Comparison of ENCODE assay signal across 8 mouse cellular contexts in genomic region chr1:24100870-24101358, GRCm38 (mm10). TPM values are rescaled to one million over a fixed set of nuclear protein-coding genes. Genes with fewer than 3 reads are reported as not detected.
DNase-seq lines count a peak whose midpoint lies in the region; ATAC-seq and TF ChIP-seq lines count a peak whose summit lies in the region.

No protein-coding gene starts in this region.

- ATAC-seq in hindbrain, embryonic 16.5 days = peak; percentile 32
- ATAC-seq in midbrain, embryonic 14.5 days (ENCODE audit: low FRiP score, low TSS enrichment) = no peak
- ATAC-seq in megakaryocyte, adult 5-6 weeks (ENCODE audit: poor library complexity, severe bottlenecking) = no peak

- no peaks in the 10 kb centered on the region for H3K9me3 ChIP-seq in embryonic facial prominence, embryonic 10.5 days
- no peaks in the 10 kb centered on the region for H3K9me3 ChIP-seq in hindbrain, embryonic 16.5 days (ENCODE audit: control insufficient read depth, low read length)
- H3K9me3 ChIP-seq in midbrain, embryonic 14.5 days (ENCODE audit: control insufficient read depth, low read length) = no peaks in the 10 kb centered on the region

- peak overlapping the region; percentile 83 for H3K4me2 ChIP-seq in hindbrain, embryonic 16.5 days (ENCODE audit: low read length)
- peak overlapping the region; percentile 71 for H3K4me2 ChIP-seq in midbrain, embryonic 14.5 days (ENCODE audit: low read length)

- H3K36me3 ChIP-seq in kidney, adult 2 months (ENCODE audit: control insufficient read depth, insufficient read depth, low read length) = no peaks in the 10 kb centered on the region
- no peaks in the 10 kb centered on the region for H3K36me3 ChIP-seq in embryonic facial prominence, embryonic 10.5 days (replicated peaks)
- H3K36me3 ChIP-seq in hindbrain, embryonic 16.5 days (ENCODE audit: control insufficient read depth, insufficient read depth, low read length) = no peaks in the 10 kb centered on the region
- no peaks in the 10 kb centered on the region for H3K36me3 ChIP-seq in midbrain, embryonic 14.5 days (ENCODE audit: control insufficient read depth, insufficient read depth, low read length)

- H3K27ac ChIP-seq in kidney, adult 2 months (ENCODE audit: insufficient read depth, low read depth, low read length) = no peak overlapping the region
- H3K27ac ChIP-seq in embryonic facial prominence, embryonic 10.5 days (replicated peaks) = peak overlapping the region; percentile 96
- peak overlapping the region; percentile 84; the same call in 1 of the 2 replicates for H3K27ac ChIP-seq in hindbrain, embryonic 16.5 days (ENCODE audit: low read depth, low read length)
- H3K27ac ChIP-seq in midbrain, embryonic 14.5 days (replicated peaks; ENCODE audit: low read depth, low read length) = peak overlapping the region; percentile 77

- no peak for TF ChIP-seq POLR2A in kidney, adult 2 months (IDR thresholded peaks at IDR 0.05; ENCODE audit: low read depth, low read length)

- H3K9ac ChIP-seq in hindbrain, embryonic 16.5 days (ENCODE audit: low read depth, low read length) = peak overlapping the region; percentile 96
- peak overlapping the region; percentile 68 for H3K9ac ChIP-seq in midbrain, embryonic 14.5 days (replicated peaks; ENCODE audit: low read length)

- TF ChIP-seq CTCF in kidney, adult 2 months (conservative IDR thresholded peaks at IDR 0.05; ENCODE audit: insufficient read depth, insufficient read length, low read depth, low read length) = no peak

- H3K4me1 ChIP-seq in kidney, adult 2 months (ENCODE audit: control insufficient read depth, insufficient read depth, low read length) = peaks cover 8% of the 10 kb centered on the region; the same call in 1 of the 2 replicates
- H3K4me1 ChIP-seq in embryonic facial prominence, embryonic 10.5 days = peaks cover 24% of the 10 kb centered on the region
- H3K4me1 ChIP-seq in hindbrain, embryonic 16.5 days (ENCODE audit: control insufficient read depth, insufficient read depth, low read depth, low read length) = peaks cover 9% of the 10 kb centered on the region
- H3K4me1 ChIP-seq in midbrain, embryonic 14.5 days (ENCODE audit: control insufficient read depth, insufficient read depth, low read length) = peaks cover 11% of the 10 kb centered on the region

- WGBS in kidney, adult 2 months = 45% methylated on average over 6 of the region's 6 CpGs
- WGBS in embryonic facial prominence, embryonic 10.5 days = 65% methylated on average over 6 of the region's 6 CpGs
- WGBS in hindbrain, embryonic 16.5 days = 57% methylated on average over 6 of the region's 6 CpGs
- WGBS in midbrain, embryonic 14.5 days = 65% methylated on average over 6 of the region's 6 CpGs

- no peaks in the 10 kb centered on the region for H3K27me3 ChIP-seq in kidney, adult 2 months (replicated peaks; ENCODE audit: control insufficient read depth, insufficient read depth, low read length)
- H3K27me3 ChIP-seq in embryonic facial prominence, embryonic 10.5 days (replicated peaks; ENCODE audit: low read depth, poor library complexity, severe bottlenecking) = no peaks in the 10 kb centered on the region
- H3K27me3 ChIP-seq in hindbrain, embryonic 16.5 days (replicated peaks; ENCODE audit: control insufficient read depth, insufficient read depth, low read length) = no peaks in the 10 kb centered on the region
- no peaks in the 10 kb centered on the region for H3K27me3 ChIP-seq in midbrain, embryonic 14.5 days (ENCODE audit: control insufficient read depth, insufficient read depth, low read length)

- DNase-seq in kidney, adult 2 months = no peak
- no peak for DNase-seq in kidney, adult 9 months
- no peak for DNase-seq in embryonic facial prominence, embryonic 10.5 days (ENCODE audit: low spot score)
- DNase-seq in midbrain, embryonic 14.5 days = no peak
- no peak for DNase-seq in right cerebral cortex, postnatal 10 days (ENCODE audit: low spot score in 2 of 2)
- DNase-seq in left cerebral cortex, adult 18-20 months (ENCODE audit: low spot score in 2 of 2) = no peak

- peak overlapping the region; percentile 99 for H3K4me3 ChIP-seq in kidney, adult 2 months (ENCODE audit: insufficient read depth, low read depth, low read length)
- H3K4me3 ChIP-seq in embryonic facial prominence, embryonic 10.5 days = peak overlapping the region; percentile 94
- peak overlapping the region; percentile 96 for H3K4me3 ChIP-seq in hindbrain, embryonic 16.5 days (ENCODE audit: low read length)
- H3K4me3 ChIP-seq in midbrain, embryonic 14.5 days (replicated peaks; ENCODE audit: low read depth, low read length) = peak overlapping the region; percentile 87

RNA-seq across cellular contexts. Expression of gene Fam135a, which starts 0.8 kb away (rescaled TPM):
- 6.4 and 7.0 TPM in 2 replicates for polyA plus RNA-seq in kidney, adult 2 months (2012; rRNA removed)
- 43.6 and 46.5 TPM in 2 replicates for polyA plus RNA-seq in embryonic facial prominence, embryonic 10.5 days (2016; fragmentation: Nextera tagmentation; extraction: Ambion mirVana)
- 23.3 and 23.9 TPM in 2 replicates for polyA plus RNA-seq in hindbrain, embryonic 16.5 days (2015; fragmentation: Nextera tagmentation; extraction: Ambion mirVana)
- 29.5 and 35.4 TPM in 2 replicates for polyA plus RNA-seq in midbrain, embryonic 14.5 days (2014; fragmentation: Nextera tagmentation; extraction: Ambion mirVana)
- total RNA-seq in megakaryocyte, adult 5-6 weeks (2015) = 1.5 and 1.7 TPM in 2 replicates
- 1.3 and 2.0 TPM in 2 replicates for total RNA-seq in megakaryocyte, adult 5-6 weeks (2017)
- total RNA-seq in left cerebral cortex, adult 18-20 months (2021) = 10 to 100 TPM; 25.8 to 28.4 TPM
